Mouse (Mus musculus) liver, postnatal 0 days (tissue): ENCODE results near the gene Zfr. TPM values are rescaled to one million over a fixed set of nuclear protein-coding genes. Genes with fewer than 3 reads are reported as not detected.
A peak's percentile ranks its signal among the peaks of the same experiment; 100 is the strongest.
"Not testable (repeated sequence)": the region's sequence is repeated elsewhere in the genome, so short reads cannot be mapped to it uniquely, and the experiment has no call there.

Source experiments
- ATAC-seq: fragments of 200-750 bp; cut with Nextera tagmentation; 2 replicates; pipeline ENCODE4 v1.8.0; 2017; ENCODE audit warnings: mild to moderate bottlenecking, moderate library complexity
- DNase-seq: peaks from one replicate; pipeline ENCODE4 v3.0.0-alpha.2; 2016
- H3K27ac ChIP-seq: fragments of 300-500 bp; sonication (generic); 2 replicates; pipeline ENCODE4 v1.5.1; 2014; ENCODE audit warnings: antibody characterized with exemption, moderate library complexity, mild to moderate bottlenecking, low read depth
- H3K27me3 ChIP-seq: fragments of 300-500 bp; sonication (generic); 2 replicates; pipeline ENCODE4 v1.6.1; 2014; ENCODE audit warnings: low read length, control low read depth, mixed read lengths; ENCODE audit not compliant: insufficient read depth
- H3K36me3 ChIP-seq: fragments of 300-500 bp; sonication (generic); replicated peaks from 2 replicates; pipeline ENCODE4 v1.6.1; 2014; ENCODE audit warnings: mild to moderate bottlenecking, control low read depth, low read length, moderate library complexity, mixed read lengths; ENCODE audit not compliant: insufficient read depth
- H3K4me1 ChIP-seq: fragments of 300-500 bp; sonication (generic); 2 replicates; pipeline ENCODE4 v1.6.1; 2014; ENCODE audit warnings: antibody characterized with exemption, mild to moderate bottlenecking, control low read depth; ENCODE audit not compliant: insufficient read depth
- H3K4me2 ChIP-seq: fragments of 300-500 bp; sonication (generic); 2 replicates; pipeline ENCODE4 v1.6.1; 2014; ENCODE audit warnings: low read depth, mild to moderate bottlenecking, low read length, moderate library complexity, mixed read lengths
- H3K4me3 ChIP-seq: fragments of 300-500 bp; sonication (generic); 2 replicates; pipeline ENCODE4 v1.5.1; 2014; ENCODE audit warnings: low read depth, low read length
- H3K9ac ChIP-seq: fragments of 300-500 bp; sonication (generic); replicated peaks from 2 replicates; pipeline ENCODE4 v1.6.1; 2014; ENCODE audit warnings: mild to moderate bottlenecking, moderate library complexity
- H3K9me3 ChIP-seq: fragments of 300-500 bp; sonication (generic); 2 replicates; pipeline ENCODE4 v1.6.1; 2016; ENCODE audit warnings: mild to moderate bottlenecking, control low read depth, low read length, mixed read lengths
- CTCF ChIP-seq: sonication (generic); IDR thresholded peaks from 2 replicates; pipeline ENCODE4 v1.5.1; 2016; ENCODE audit warnings: antibody characterized with exemption, low read depth
- EP300 ChIP-seq: IDR thresholded peaks from 2 replicates; pipeline ENCODE4 v1.6.1; 2016; ENCODE audit warnings: antibody characterized with exemption, low read depth, mild to moderate bottlenecking
- WGBS: fragments of 180-500 bp; shearing (Covaris S2); extraction: QIAGEN DNeasy Blood & Tissue Kit; methylation state at CpG from one replicate; pipeline ENCODE4 v1.1.7; 2014; ENCODE audit not compliant: insufficient replicate concordance; 5-methylcytosine and 5-hydroxymethylcytosine counted together
- polyA plus RNA-seq: library from polyadenylated mRNA; unstranded; fragments of >200 nt; fragmentation: Nextera tagmentation; extraction: Ambion mirVana; gene quantifications from 2 replicates; pipeline ENCODE4 v1.2.1, GENCODE M21; 2015

Zfr gene
- polyA plus RNA-seq, 1 experiment from 2014 or later, result 33.5 TPM

GRCm38 (mm10) chr15:12153747-12154146 is 36.1 kb downstream of the Zfr start:
- no peak overlapping the region for H3K9ac ChIP-seq
- H3K4me3 ChIP-seq, result no peak overlapping the region
- H3K36me3 ChIP-seq, result peaks cover 68% of the 10 kb centered on the region
- H3K4me2 ChIP-seq, result no peak overlapping the region
- peak; percentile 30 for DNase-seq
- H3K27me3 ChIP-seq, result no peaks in the 10 kb centered on the region
- 57% methylated on average over 3 of the region's 3 CpGs for WGBS
- no peaks in the 10 kb centered on the region for H3K4me1 ChIP-seq
- TF ChIP-seq EP300, result no peak
- no peak for TF ChIP-seq CTCF
- ATAC-seq, result no peak
- no peak overlapping the region for H3K27ac ChIP-seq
- no peaks in the 10 kb centered on the region for H3K9me3 ChIP-seq

DNA sequence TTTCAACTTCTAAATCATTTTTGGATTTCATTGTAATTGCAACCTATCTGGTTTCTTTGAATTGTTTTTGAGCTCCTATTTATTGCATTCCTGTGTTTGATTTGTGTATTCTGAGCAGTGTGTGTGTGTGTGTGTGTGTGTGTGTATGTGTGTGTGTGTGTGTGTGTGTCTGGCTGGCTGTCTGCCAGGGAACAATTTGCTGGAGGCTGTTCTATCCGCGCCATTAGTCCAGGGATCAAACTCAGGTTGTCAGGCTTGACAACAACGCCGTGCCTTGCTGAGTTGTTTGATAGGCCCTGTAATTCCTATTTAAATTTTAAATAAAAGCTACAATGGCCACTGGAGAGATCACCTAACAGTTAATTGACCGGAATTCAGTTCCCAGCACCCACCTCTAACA is 60.5 kb downstream of the Zfr start:
- TF ChIP-seq CTCF (no peak), EP300 (no peak)
- no peak overlapping the region for H3K4me2 ChIP-seq
- H3K27ac ChIP-seq, result no peak overlapping the region
- peaks cover 51% of the 10 kb centered on the region for H3K36me3 ChIP-seq
- DNase-seq, result no peak
- no peak for ATAC-seq
- 94% methylated on average over 5 of the region's 5 CpGs for WGBS
- H3K9ac ChIP-seq, result no peak overlapping the region
- H3K9me3 ChIP-seq, result no peaks in the 10 kb centered on the region
- no peaks in the 10 kb centered on the region for H3K4me1 ChIP-seq
- no peak overlapping the region for H3K4me3 ChIP-seq
- no peaks in the 10 kb centered on the region for H3K27me3 ChIP-seq

DNA sequence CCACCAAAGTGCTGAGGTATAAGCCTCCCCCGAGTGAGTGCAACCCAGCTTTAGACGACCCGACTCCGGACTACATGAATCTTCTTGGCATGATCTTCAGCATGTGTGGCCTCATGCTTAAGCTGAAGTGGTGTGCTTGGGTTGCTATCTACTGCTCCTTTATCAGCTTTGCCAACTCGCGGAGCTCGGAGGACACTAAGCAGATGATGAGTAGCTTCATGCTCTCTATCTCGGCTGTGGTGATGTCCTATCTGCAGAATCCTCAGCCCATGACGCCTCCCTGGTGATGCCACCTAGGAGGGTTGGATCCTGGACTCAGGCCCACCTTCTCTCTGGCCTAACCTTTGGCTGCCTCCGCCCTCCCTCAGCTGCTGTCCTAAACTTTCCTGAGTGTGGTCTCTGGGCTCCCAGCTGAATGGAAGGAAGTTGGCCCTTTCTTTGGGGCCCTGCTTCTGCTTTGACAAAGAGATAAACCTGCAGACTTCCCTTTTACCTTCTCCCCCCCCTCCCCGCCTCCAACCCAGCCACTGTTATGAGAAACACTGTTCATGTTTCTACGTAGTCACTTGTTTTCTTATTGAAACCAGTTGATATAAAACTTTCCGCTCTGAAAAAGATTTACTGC is 63.7 kb downstream of the Zfr start:
- H3K27me3 ChIP-seq, H3K4me2 ChIP-seq, H3K27ac ChIP-seq, DNase-seq, H3K9me3 ChIP-seq, H3K4me1 ChIP-seq, H3K9ac ChIP-seq, H3K4me3 ChIP-seq: not testable (repeated sequence)
- peaks cover 45% of the 10 kb centered on the region for H3K36me3 ChIP-seq
- ATAC-seq, result peak; percentile 56; the same call in 1 of the 2 replicates
- 44% methylated on average over 13 of the region's 13 CpGs for WGBS

DNA sequence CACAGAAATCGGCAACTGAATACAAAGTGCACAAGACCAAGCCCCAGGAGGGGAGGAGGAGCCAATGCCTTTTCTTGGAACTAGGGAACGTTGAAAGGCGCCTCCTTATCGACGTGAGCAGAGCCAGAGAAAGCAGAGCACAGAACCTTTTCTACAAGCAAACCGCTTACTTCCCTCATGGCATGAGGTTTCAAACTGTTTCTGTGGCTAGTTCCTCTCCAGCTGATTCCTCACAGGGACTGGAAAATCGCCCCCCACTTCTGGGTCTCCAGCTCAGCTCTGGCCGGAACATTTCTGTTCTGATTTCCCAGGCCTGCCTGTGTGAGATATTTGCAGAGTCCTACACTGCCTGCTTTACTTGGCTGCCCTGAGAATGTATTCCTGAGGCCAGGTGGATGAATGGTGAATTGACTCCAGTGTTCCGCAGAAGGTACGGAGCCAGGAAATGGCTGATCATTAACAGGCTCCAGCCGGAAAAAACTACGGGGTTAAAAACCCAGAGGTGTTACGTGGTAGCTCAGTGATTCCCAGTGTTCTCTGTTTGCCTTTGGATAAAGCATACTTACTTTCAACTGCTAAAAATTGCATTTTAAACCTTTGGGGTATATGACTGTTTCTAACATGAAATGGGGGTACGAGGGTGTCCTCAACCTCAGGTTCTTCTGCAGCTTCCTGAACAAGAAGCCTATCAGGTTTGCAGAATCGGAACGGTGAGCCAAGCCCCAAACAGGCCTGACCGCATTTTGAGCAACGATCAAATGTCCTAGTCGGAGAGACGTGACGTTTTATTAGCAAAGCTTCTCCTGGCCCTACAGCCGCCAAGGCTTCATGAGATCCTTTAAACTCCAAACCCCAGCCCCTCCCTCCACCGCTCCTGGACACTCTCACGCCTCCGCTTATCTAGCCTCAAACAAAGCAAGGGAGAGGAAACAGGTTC is 76.5 kb downstream of the Zfr start:
- Histone ChIP-seq H3K4me3 (peak overlapping the region; percentile 34), H3K36me3 (no peaks in the 10 kb centered on the region), H3K9me3 (no peaks in the 10 kb centered on the region), H3K9ac (peak overlapping the region; percentile 36), H3K27me3 (no peaks in the 10 kb centered on the region), H3K4me2 (peak overlapping the region; percentile 75), H3K4me1 (peaks cover 20% of the 10 kb centered on the region), H3K27ac (peak overlapping the region; percentile 69)
- DNase-seq, result peak; percentile 44
- ATAC-seq, result peak; percentile 68
- no peak for TF ChIP-seq CTCF
- peak; percentile 81 for TF ChIP-seq EP300
- 14% methylated on average over 25 of the region's 25 CpGs for WGBS

GRCm38 (mm10) chr15:12194817-12195735 is 77.4 kb downstream of the Zfr start:
- Histone ChIP-seq H3K4me2 (peak overlapping the region; percentile 75), H3K36me3 (no peaks in the 10 kb centered on the region), H3K4me1 (peaks cover 20% of the 10 kb centered on the region), H3K9me3 (no peaks in the 10 kb centered on the region), H3K27ac (peak overlapping the region; percentile 69), H3K27me3 (no peaks in the 10 kb centered on the region), H3K4me3 (peak overlapping the region; percentile 34), H3K9ac (no peak overlapping the region; the same call in 1 of the 2 replicates)
- WGBS, result 42% methylated on average over 20 of the region's 20 CpGs
- no peak for DNase-seq
- no peak for TF ChIP-seq CTCF
- no peak for ATAC-seq

- WGBS, result 74% methylated on average over 6 of the region's 6 CpGs
Observed at GRCm38 (mm10) chr15:12195966-12196365, 78.3 kb downstream of the Zfr start.

More at GRCm38 (mm10) chr15:12195966-12196365, 78.3 kb downstream of the Zfr start:
- ATAC-seq (no peak), DNase-seq (no peak)
- TF ChIP-seq EP300, result no peak
- no peak for TF ChIP-seq CTCF
- Histone ChIP-seq H3K4me1 (peaks cover 20% of the 10 kb centered on the region), H3K9me3 (no peaks in the 10 kb centered on the region), H3K4me2 (no peak overlapping the region), H3K36me3 (no peaks in the 10 kb centered on the region), H3K27ac (no peak overlapping the region), H3K4me3 (no peak overlapping the region), H3K9ac (no peak overlapping the region), H3K27me3 (no peaks in the 10 kb centered on the region)
